Mouse (Mus musculus): ENCODE results near the gene Angptl1. TPM values are rescaled to one million over a fixed set of nuclear protein-coding genes. Genes with fewer than 3 reads are reported as not detected.
A peak's percentile ranks its signal among the peaks of the same experiment; 100 is the strongest.

Angptl1 gene
- polyA plus RNA-seq (2015; fragmentation: Nextera tagmentation; extraction: Ambion mirVana): 3.0 and 4.4 TPM in 2 replicates

- no peaks in the 10 kb centered on the region for H3K27me3 ChIP-seq
- ATAC-seq (ENCODE audit: low FRiP score): no peak
- 56% methylated on average over 4 of the region's 4 CpGs for WGBS
- H3K36me3 ChIP-seq: no peaks in the 10 kb centered on the region
- no peak within 1 kb of the TSS; the same call in 1 of the 2 replicates for H3K9ac ChIP-seq
- no peaks in the 10 kb centered on the region for H3K9me3 ChIP-seq
- no peak within 1 kb of the TSS for H3K4me3 ChIP-seq
- peaks cover 27% of the 10 kb centered on the region for H3K4me1 ChIP-seq (replicated peaks)
- H3K27ac ChIP-seq: peak within 1 kb of the TSS; percentile 69
- H3K4me2 ChIP-seq: peak within 1 kb of the TSS; percentile 34
These were observed at the start of gene Angptl1 for GRCm38 (mm10) chr1:156838177-156838576. Gene Angptl1, plus strand, starts transcription at chr1:156838562.

GRCm38 (mm10) chr1:156789844-156790490 is 48.4 kb upstream of the Angptl1 start:
- Histone ChIP-seq H3K4me3 (no peak overlapping the region), H3K4me2 (no peak overlapping the region), H3K9me3 (no peaks in the 10 kb centered on the region), H3K9ac (no peak overlapping the region), H3K36me3 (no peaks in the 10 kb centered on the region), H3K4me1 (replicated peaks) (peaks cover 23% of the 10 kb centered on the region), H3K27ac (no peak overlapping the region), H3K27me3 (peaks cover 5% of the 10 kb centered on the region; the same call in 1 of the 2 replicates)
- 4% methylated on average over 5 of the region's 5 CpGs for WGBS
- ATAC-seq (ENCODE audit: low FRiP score): peak; percentile 50; the same call in 1 of the 2 replicates

DNA sequence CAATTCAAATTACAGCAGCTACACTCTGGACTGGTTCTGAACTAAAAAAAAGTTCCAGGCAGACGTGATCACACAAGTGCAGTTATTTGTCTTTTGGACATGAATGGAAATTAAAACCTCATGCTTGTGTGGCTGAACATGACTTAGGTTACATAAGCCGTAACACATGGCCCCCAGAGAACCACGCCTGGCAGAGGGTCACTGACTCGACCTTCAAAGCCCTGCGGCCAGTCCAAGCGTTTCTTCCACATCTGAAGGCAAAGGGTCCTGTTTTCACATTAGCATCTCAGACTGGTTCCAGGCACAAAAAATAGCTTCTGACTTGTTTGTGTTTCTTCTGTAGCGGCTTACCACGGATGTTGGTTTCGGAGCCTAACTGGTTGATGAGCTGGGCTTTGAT is 42.1 kb upstream of the Angptl1 start:
- Histone ChIP-seq H3K27ac (no peak overlapping the region), H3K9ac (no peak overlapping the region), H3K4me1 (replicated peaks) (no peaks in the 10 kb centered on the region), H3K9me3 (no peaks in the 10 kb centered on the region), H3K36me3 (no peaks in the 10 kb centered on the region), H3K4me2 (no peak overlapping the region), H3K4me3 (no peak overlapping the region), H3K27me3 (no peaks in the 10 kb centered on the region)
- ATAC-seq (ENCODE audit: low FRiP score): no peak
- 75% methylated on average over 9 of the region's 9 CpGs for WGBS

- Histone ChIP-seq H3K9me3 (no peaks in the 10 kb centered on the region), H3K36me3 (peaks cover 16% of the 10 kb centered on the region), H3K9ac (no peak overlapping the region), H3K4me2 (no peak overlapping the region), H3K4me3 (no peak overlapping the region), H3K27ac (no peak overlapping the region), H3K27me3 (no peaks in the 10 kb centered on the region), H3K4me1 (replicated peaks) (no peaks in the 10 kb centered on the region)
- WGBS: 82% methylated on average over 6 of the region's 6 CpGs
- ATAC-seq (ENCODE audit: low FRiP score): no peak
These were observed 37.1 kb upstream of the Angptl1 start for GRCm38 (mm10) chr1:156801276-156801675.

- Histone ChIP-seq H3K27me3 (no peaks in the 10 kb centered on the region), H3K4me2 (no peak overlapping the region), H3K4me1 (replicated peaks) (0 out of 2 replicates have a peak, but pooled peaks cover 8% of the 10 kb centered on the region), H3K9ac (no peak overlapping the region), H3K4me3 (no peak overlapping the region), H3K27ac (no peak overlapping the region), H3K36me3 (peaks cover 39% of the 10 kb centered on the region), H3K9me3 (no peaks in the 10 kb centered on the region)
- WGBS: 39% methylated on average over 10 of the region's 10 CpGs
- no peak for ATAC-seq (ENCODE audit: low FRiP score)
These were observed 30.0 kb upstream of the Angptl1 start for GRCm38 (mm10) chr1:156808332-156808731.

- WGBS: 64% methylated on average over 7 of the region's 7 CpGs
- H3K9ac ChIP-seq: 0 out of 2 replicates have a peak overlapping the region, but pooled peaks have one; percentile 20
- H3K27ac ChIP-seq: no peak overlapping the region
- H3K27me3 ChIP-seq: no peaks in the 10 kb centered on the region
- no peak overlapping the region for H3K4me2 ChIP-seq
- no peak for ATAC-seq (ENCODE audit: low FRiP score)
- no peak overlapping the region for H3K4me3 ChIP-seq
- no peaks in the 10 kb centered on the region for H3K9me3 ChIP-seq
- peaks cover 40% of the 10 kb centered on the region for H3K36me3 ChIP-seq
- H3K4me1 ChIP-seq (replicated peaks): peaks cover 8% of the 10 kb centered on the region; the same call in 1 of the 2 replicates
These were observed 26.4 kb upstream of the Angptl1 start for GRCm38 (mm10) chr1:156811928-156812327.

DNA sequence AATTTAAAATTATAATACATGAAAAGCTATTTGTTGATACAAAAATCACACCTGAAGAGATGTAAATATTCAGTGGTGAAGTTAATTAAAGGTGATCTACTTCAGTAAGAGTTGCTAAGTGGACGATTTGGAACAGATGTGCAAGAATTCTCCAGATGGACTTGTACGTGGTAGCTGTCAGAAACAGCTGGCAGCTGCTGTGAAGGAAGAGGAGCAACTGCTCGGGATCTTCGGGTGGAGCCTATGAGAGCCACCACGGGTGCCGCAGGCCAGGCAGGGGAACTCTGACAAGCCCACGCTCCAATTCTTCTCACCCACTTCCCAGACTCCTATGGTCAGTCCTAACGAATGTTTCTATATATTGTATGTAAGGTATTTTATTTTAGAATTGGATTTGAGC is 25.6 kb upstream of the Angptl1 start:
- 77% methylated on average over 8 of the region's 8 CpGs for WGBS
- Histone ChIP-seq H3K27me3 (no peaks in the 10 kb centered on the region), H3K27ac (no peak overlapping the region), H3K9ac (no peak overlapping the region), H3K9me3 (no peaks in the 10 kb centered on the region), H3K4me2 (no peak overlapping the region), H3K4me3 (no peak overlapping the region), H3K4me1 (replicated peaks) (peaks cover 8% of the 10 kb centered on the region; the same call in 1 of the 2 replicates), H3K36me3 (peaks cover 47% of the 10 kb centered on the region)
- no peak for ATAC-seq (ENCODE audit: low FRiP score)

DNA sequence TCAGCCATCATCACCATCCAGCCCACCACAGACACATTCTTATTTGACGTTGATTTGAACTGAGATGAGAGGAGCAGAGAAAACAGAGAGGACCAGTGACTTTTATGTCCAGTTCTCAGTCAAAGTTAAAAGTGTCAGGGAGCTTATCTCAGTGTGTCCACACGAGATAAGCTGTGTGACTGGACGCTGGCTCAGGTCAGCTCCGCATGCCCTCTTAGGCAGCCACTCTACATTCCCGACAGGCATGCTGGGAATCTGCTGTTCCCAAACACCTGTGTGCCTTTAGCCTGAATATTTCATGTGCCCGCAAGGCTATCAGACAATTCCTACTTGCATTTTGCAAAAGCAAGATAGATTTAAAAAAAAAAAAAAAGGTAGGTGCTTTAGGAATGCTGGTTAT is 24.9 kb upstream of the Angptl1 start:
- 74% methylated on average over 6 of the region's 6 CpGs for WGBS
- no peak for ATAC-seq (ENCODE audit: low FRiP score)

GRCm38 (mm10) chr1:156819236-156819635 is 19.1 kb upstream of the Angptl1 start:
- peaks cover 52% of the 10 kb centered on the region for H3K36me3 ChIP-seq
- no peaks in the 10 kb centered on the region for H3K9me3 ChIP-seq
- ATAC-seq (ENCODE audit: low FRiP score): no peak
- H3K4me3 ChIP-seq: no peak overlapping the region
- no peak overlapping the region for H3K27ac ChIP-seq
- whole genome bisulfite sequencing: 96% methylated on average over 1 of the region's 1 CpGs
- H3K4me2 ChIP-seq: no peak overlapping the region
- no peaks in the 10 kb centered on the region; the same call in 1 of the 2 replicates for H3K4me1 ChIP-seq (replicated peaks)
- no peaks in the 10 kb centered on the region for H3K27me3 ChIP-seq
- no peak overlapping the region for H3K9ac ChIP-seq

More for the DNA sequence above, 24.9 kb upstream of the Angptl1 start:
- Histone ChIP-seq H3K4me1 (replicated peaks) (peaks cover 4% of the 10 kb centered on the region; the same call in 1 of the 2 replicates), H3K9ac (no peak overlapping the region), H3K27me3 (no peaks in the 10 kb centered on the region), H3K36me3 (peaks cover 51% of the 10 kb centered on the region), H3K4me3 (no peak overlapping the region), H3K4me2 (no peak overlapping the region), H3K27ac (no peak overlapping the region), H3K9me3 (no peaks in the 10 kb centered on the region)

DNA sequence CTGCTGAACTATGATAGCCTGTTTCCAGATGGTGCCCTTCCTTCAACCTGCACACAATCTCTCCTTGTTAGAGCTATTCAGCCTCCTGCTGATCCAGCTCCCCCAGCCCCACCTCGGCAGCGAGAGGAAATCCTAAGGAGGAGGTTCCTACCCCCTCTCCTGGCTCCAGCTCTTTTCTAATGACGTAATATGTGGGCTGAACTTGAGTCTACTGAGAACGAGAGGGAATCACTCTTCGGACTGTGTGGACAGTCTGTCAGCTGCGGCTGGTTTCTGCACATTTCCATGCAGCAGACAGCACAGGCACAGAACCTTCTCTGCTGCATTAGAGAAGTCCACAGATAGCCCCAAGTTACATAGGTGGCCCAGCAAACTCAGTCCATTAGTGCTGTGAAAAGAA is 333 bp downstream of the Angptl1 start:
- Histone ChIP-seq H3K4me3 (no peak overlapping the region), H3K27ac (peak overlapping the region; percentile 69; the same call in 1 of the 2 replicates), H3K36me3 (no peaks in the 10 kb centered on the region), H3K4me1 (replicated peaks) (peaks cover 30% of the 10 kb centered on the region), H3K27me3 (no peaks in the 10 kb centered on the region), H3K9ac (no peak overlapping the region; the same call in 1 of the 2 replicates), H3K9me3 (no peaks in the 10 kb centered on the region), H3K4me2 (peak overlapping the region; percentile 34)
- ATAC-seq (ENCODE audit: low FRiP score): peak; percentile 66; the same call in 1 of the 2 replicates
- 7% methylated on average over 6 of the region's 6 CpGs for WGBS

- ATAC-seq (ENCODE audit: low FRiP score): no peak
- H3K9ac ChIP-seq: no peak overlapping the region
- no peak overlapping the region for H3K4me2 ChIP-seq
- H3K27me3 ChIP-seq: no peaks in the 10 kb centered on the region
- no peak overlapping the region for H3K27ac ChIP-seq
- H3K9me3 ChIP-seq: no peaks in the 10 kb centered on the region
- 83% methylated on average over 11 of the region's 11 CpGs for WGBS
- peaks cover 34% of the 10 kb centered on the region for H3K4me1 ChIP-seq (replicated peaks)
- no peak overlapping the region for H3K4me3 ChIP-seq
- peaks cover 5% of the 10 kb centered on the region; the same call in 1 of the 2 replicates for H3K36me3 ChIP-seq
These were observed 3.4 kb downstream of the Angptl1 start for GRCm38 (mm10) chr1:156841625-156842339.

DNA sequence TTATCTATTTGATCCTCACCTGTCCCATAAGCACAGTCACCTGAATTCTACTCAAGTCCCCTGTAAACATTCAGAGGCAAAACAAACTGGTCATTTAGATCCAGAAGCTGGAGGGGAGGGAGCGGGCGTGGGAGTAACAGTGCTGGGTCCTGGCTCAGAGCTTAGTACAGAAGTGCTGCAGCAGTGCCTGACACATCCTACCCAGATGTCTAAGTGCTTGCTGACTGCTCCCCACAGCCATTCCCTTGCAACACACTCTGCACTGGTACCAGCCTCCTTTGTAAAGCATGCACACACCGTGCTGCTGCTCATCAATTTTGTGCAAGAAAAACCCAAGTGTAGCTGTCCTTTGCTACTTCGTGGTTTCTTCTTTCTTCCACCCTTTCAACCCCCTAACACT is 8.7 kb downstream of the Angptl1 start:
- no peak for ATAC-seq (ENCODE audit: low FRiP score)

More for the DNA sequence above, 8.7 kb downstream of the Angptl1 start:
- Histone ChIP-seq H3K27ac (no peak overlapping the region), H3K4me2 (no peak overlapping the region), H3K36me3 (peaks cover 5% of the 10 kb centered on the region; the same call in 1 of the 2 replicates), H3K4me1 (replicated peaks) (peaks cover 14% of the 10 kb centered on the region), H3K27me3 (no peaks in the 10 kb centered on the region), H3K4me3 (no peak overlapping the region), H3K9me3 (no peaks in the 10 kb centered on the region), H3K9ac (no peak overlapping the region)
- WGBS: 79% methylated on average over 4 of the region's 4 CpGs
